Mouse (Mus musculus): ENCODE measurements around the gene Mphosph9. TPM values are rescaled to one million over a fixed set of nuclear protein-coding genes. Genes with fewer than 3 reads are reported as not detected.
"Not testable (repeated sequence)": the region's sequence is repeated elsewhere in the genome, so short reads cannot be mapped to it uniquely, and the experiment has no call there.

Mphosph9 gene
- polyA plus RNA-seq, 2 experiments from 2014 or later = 16.8 to 18.6 TPM

DNA sequence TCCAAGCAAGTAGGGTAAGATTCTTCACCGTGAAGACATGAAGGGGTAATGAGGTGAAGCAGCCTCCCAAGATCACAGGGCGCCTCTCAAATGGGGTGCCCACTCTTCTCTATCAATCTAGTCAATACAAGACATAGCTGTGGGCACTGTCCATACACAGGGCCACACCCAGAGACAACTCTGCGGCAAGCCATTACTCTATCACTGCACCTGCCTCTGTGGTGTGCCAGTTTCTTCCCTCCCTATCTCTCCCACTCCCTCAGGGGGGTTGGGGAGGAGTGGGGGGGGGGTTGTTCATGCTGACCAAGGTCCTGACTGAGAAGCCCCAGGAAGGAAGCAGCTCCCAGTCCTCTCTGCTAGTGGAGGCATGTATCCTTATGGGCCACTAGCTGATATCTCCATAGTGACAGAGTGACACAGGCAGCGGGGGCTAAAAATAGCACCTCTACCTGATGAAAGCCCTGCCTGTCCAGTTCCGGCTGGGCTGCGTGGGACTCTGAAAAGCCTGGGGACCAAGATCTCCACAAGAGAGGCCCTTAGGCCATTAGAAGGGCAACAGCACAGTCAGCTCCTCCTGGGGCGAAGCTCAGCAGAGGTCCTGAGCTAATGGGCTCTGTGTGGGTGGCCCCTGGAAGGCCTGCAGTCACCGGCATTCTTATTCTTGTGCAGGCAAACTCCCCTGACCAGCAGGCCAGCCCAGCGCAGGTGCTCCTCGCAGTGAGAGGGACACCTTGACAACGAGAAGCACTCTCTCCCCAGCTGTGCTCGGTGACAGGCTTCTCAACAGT lies 93.7 kb downstream of the Mphosph9 start:
- ATAC-seq = no peak

GRCm38 (mm10) chr5:124233144-124233465 lies 94.7 kb downstream of the Mphosph9 start:
- peak; percentile 88 for ATAC-seq

- peak; percentile 17 for ATAC-seq
These were observed 95.2 kb downstream of the Mphosph9 start for GRCm38 (mm10) chr5:124232360-124233143.

GRCm38 (mm10) chr5:124230461-124230860 lies 97.3 kb downstream of the Mphosph9 start:
- ATAC-seq = no peak

DNA sequence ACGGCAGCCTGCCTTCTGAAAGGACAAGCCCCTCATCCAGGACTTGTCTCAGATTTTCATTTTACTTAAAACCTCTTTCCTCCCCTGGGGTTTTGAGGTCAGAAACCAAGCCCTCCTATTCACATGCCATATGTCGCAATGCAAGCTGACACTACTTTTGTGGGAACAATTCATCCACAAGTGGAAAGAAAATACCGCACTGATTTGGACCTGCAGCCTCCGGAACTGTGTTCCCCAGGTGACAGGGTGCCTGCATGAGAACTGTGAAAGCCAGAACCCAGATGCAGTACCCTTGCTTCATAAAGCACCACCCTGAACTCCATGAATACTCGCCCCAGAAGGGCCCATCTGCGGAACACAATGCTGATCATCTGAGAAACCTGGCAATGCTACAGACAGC lies 100.6 kb downstream of the Mphosph9 start:
- ATAC-seq = no peak

DNA sequence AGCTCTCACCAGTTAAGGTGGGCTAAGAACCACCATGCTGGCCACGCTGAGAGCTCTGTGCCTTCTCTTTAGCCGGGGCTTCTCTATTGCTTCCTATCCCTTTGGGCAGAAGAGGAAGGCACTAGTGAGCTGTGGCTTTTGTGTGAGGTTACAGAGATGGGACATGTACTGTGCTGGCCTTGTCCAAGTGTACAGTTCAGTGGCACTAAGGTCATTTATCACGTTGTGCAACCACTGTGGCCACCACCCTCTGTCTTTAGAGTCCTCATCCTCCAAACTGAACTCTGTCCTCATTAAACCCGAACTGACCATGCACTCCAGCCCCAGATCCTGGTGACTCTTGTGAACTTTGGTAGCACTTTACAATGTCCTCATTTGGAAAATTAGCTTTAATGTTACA lies 101.3 kb downstream of the Mphosph9 start:
- ATAC-seq = no peak

GRCm38 (mm10) chr5:124225891-124226290 lies 101.9 kb downstream of the Mphosph9 start:
- ATAC-seq = no peak

GRCm38 (mm10) chr5:124224321-124225092 lies 103.3 kb downstream of the Mphosph9 start:
- no peak for ATAC-seq

- ATAC-seq = no peak
These were observed 104.2 kb downstream of the Mphosph9 start for GRCm38 (mm10) chr5:124223574-124223973.

DNA sequence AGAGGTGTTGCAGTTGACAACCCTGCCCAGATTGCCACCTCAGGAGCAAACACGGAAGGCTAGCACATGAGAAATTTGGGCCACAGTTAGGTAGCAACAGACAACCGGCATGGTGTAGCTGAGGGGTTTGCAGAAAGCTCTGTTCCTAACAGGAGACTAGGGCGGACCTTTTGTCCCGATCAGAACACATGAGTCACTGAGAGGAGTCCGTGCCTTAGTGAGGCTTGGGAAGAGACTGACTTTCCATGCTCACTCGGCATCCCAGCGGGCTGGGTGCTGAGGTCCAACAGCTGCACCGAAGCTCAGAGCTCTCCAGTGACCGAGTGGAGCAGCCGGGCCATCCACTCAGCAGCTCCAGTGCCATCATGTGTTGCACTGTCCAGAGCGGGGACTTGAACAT lies 105.1 kb downstream of the Mphosph9 start:
- ATAC-seq = no peak

DNA sequence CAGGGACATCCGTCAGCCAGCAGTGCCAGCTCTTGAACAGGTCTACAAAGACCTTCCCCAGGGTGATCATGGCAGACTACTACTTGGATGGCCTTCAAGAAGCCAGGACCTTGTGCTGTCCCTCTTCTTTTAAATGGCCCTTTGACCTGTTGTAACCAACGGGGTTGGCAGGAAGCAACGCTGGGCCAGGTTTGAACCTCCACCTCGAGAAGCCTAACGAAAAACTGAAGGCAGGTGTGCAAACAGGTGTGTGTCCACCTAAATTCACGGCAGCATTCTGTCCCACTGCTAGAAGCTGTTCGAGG lies 106.1 kb downstream of the Mphosph9 start:
- ATAC-seq = no peak

GRCm38 (mm10) chr5:124221037-124221735 lies 106.6 kb downstream of the Mphosph9 start:
- no peak for ATAC-seq

- ATAC-seq = no peak
These were observed 107.2 kb downstream of the Mphosph9 start for GRCm38 (mm10) chr5:124220551-124220950.

DNA sequence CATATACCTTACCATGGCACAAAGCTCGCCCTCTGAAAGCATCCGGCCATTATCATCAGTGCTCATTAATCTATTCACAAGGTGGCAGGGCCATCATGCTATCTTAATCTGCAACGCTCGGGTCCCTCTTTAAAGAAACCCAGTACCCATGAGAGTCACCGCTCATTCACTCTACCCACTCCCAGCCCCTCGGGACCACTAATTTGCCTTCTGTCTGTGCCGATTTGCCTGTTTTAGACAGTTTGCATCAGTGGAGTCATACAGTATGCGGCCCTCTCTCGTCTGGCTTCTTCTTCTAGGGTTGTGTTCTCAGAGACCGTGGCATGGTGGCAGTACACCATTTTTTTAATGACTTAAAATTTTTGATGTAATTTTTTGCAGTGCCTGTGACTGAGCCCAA lies 108.3 kb downstream of the Mphosph9 start:
- ATAC-seq = no peak

- ATAC-seq = no peak
These were observed 108.8 kb downstream of the Mphosph9 start for GRCm38 (mm10) chr5:124218986-124219385.

DNA sequence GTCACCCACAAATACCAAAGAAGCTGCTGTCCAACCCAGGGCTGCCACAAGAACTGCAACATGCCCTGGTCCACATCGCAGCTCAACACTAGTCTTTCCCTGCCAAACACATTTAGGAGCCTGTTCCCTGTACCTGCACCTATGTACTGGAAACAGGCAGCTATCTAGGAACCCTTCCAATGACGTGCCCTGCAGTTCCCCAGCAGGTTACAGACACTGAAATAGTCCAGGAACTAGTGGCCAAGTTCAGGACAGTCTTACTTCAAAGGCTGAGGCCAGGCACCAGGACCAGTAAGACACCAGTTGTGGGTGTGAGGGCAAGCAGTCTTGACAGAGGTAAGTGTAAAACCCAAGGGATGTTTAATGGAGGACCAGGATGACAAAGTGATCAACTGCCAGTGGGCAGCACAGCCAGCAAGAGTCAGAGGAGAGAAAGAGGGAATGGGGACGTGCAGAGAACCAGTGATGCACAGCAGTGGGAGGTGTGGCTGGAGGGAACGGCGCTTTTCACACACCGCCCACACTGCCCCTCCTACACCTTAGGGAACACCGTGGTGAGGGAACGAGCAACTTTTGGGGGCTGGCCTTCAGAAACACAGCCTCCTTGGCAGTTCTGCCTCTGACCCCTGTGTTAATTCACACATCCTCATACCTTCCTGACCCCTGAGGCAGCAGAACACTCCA lies 110.1 kb downstream of the Mphosph9 start:
- ATAC-seq = no peak

- not testable (repeated sequence) for ATAC-seq
These were observed 110.7 kb downstream of the Mphosph9 start for GRCm38 (mm10) chr5:124217092-124217491.

- no peak for ATAC-seq
These were observed 111.4 kb downstream of the Mphosph9 start for GRCm38 (mm10) chr5:124216403-124216802.

DNA sequence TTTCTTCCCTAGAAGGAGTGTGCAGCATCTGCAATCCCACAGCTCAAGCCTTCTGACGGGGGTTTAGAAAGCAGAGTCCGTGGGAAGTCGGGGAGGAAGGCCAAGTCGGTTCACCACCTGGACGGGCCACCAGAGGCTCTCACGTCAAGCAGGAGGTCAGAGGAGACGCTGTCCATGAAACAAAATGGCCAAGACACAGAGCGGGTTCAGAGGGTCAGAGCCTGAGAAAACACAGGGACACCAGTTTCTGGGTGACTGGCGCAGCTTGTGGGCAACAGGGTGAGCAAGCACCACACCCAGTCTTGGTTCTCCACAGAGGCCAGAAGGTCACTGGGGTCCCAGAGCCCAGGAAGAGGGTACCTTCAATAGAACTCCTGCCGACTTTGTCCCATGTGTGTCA lies 112.1 kb downstream of the Mphosph9 start:
- no peak for ATAC-seq

- peak; percentile 71 for ATAC-seq
These were observed 113.1 kb downstream of the Mphosph9 start for GRCm38 (mm10) chr5:124214516-124215145.

DNA sequence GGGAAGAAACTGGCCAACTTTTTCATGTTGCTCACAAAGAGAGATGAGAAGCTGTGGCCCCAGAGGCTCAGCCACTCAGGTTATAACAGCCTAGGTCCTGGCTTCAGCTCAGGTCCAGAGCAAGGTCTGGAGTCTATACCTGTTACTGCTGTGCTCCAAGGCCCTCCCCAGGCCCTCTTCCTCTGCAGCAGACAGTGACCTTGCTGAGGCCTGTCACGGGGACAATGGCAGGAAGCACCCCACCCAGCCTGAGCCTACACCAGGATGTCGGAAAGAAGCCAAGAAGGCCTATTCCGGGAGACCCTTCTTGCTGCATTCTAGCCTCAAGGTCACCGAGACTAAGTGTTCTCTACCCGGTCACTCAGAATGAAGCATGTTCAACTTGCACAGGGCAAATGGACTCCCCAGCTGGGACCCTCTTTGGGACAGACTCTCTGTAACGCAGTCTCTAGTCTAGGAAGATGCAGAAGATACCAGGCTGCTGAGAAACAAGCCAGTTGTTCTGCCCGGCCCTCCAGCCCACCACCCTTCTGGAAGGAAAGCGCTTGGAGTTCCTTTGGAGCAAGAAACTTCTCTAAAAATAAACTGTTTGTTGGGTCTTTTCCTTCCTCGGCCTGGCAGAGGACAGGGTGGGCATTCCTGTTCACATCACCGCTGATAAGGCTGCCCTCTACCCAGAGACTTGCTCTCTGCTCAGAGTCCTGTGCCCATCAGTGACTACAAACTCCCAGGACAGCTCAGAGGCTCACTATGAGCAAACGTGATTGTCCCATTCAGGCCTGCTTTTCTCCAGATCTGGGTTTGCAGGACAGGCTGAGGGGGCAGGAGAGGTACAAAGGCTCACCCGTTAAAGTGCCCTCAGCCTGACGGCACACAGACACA lies 113.9 kb downstream of the Mphosph9 start:
- ATAC-seq = peak; percentile 52

All from CD4-positive, CD25-positive, alpha-beta regulatory T cell, adult 4 months (primary cell).